8 mouse cellular contexts compared by ENCODE assay signal in genomic region chr19:15925719-15926045, GRCm38 (mm10). TPM values are rescaled to one million over a fixed set of nuclear protein-coding genes. Genes with fewer than 3 reads are reported as not detected.
DNase-seq lines count a peak whose midpoint lies in the region; ATAC-seq and TF ChIP-seq lines count a peak whose summit lies in the region.

No protein-coding gene starts in this region.

- no peak for TF ChIP-seq CTCF in forebrain, postnatal 0 days (IDR thresholded peaks at IDR 0.05; ENCODE audit: low read depth)

- H3K4me1 ChIP-seq in forebrain, postnatal 0 days (ENCODE audit: insufficient read depth): peaks cover 13% of the 10 kb centered on the region

- H3K27ac ChIP-seq in forebrain, postnatal 0 days (ENCODE audit: low read depth, low read length): peak overlapping the region; percentile 62

- H3K4me2 ChIP-seq in forebrain, postnatal 0 days (ENCODE audit: low read depth): peak overlapping the region; percentile 98

- 2% methylated on average over 4 of the region's 4 CpGs for WGBS in forebrain, postnatal 0 days

- H3K27me3 ChIP-seq in forebrain, postnatal 0 days (ENCODE audit: insufficient read depth, low read length): no peaks in the 10 kb centered on the region

- H3K9ac ChIP-seq in forebrain, postnatal 0 days: no peak overlapping the region

- H3K36me3 ChIP-seq in forebrain, postnatal 0 days (ENCODE audit: insufficient read depth): no peaks in the 10 kb centered on the region

- ATAC-seq in forebrain, postnatal 0 days: peak; percentile 5

- DNase-seq in 3T3-L1 (ENCODE audit: low read depth, low spot score): peak; percentile 94
- peak; percentile 60 for DNase-seq in brain, adult 2 months (ENCODE audit: low read depth, low spot score)
- DNase-seq in forebrain, postnatal 0 days: peak; percentile 68
- DNase-seq in heart, postnatal 4 days: peak; percentile 89
- DNase-seq in layer of hippocampus, adult 8-10 months (ENCODE audit: low spot score in 2 of 2): peak; percentile 64 to 73
- DNase-seq in lung, adult 18-20 months: peak; percentile 86
- peak; percentile 79 for DNase-seq in retina, postnatal 1 day
- DNase-seq in spleen, postnatal 4 days (ENCODE audit: low spot score in 2 of 2): no peak

- H3K9me3 ChIP-seq in forebrain, postnatal 0 days (ENCODE audit: low read length): no peaks in the 10 kb centered on the region

- H3K4me3 ChIP-seq in forebrain, postnatal 0 days (ENCODE audit: low read depth, low read length): peak overlapping the region; percentile 61; the same call in 1 of the 2 replicates

RNA-seq across cellular contexts. Expression of gene Psat1, which starts 21.5 kb away (rescaled TPM):
- total RNA-seq in forebrain, postnatal 0 days (2014; rRNA removed): 84.2 and 89.2 TPM in 2 replicates
- polyA plus RNA-seq in forebrain, postnatal 0 days (2015; fragmentation: Nextera tagmentation; extraction: Ambion mirVana): 57.4 and 69.1 TPM in 2 replicates
- 10 to 100 TPM; 33.0 to 35.3 TPM for total RNA-seq in heart, postnatal 4 days (2021)
- total RNA-seq in layer of hippocampus, adult 8-10 months (2022): 100 to 1,000 TPM; 116 to 123 (median 118) TPM

RNA-seq across cellular contexts. Expression of gene Cep78, which starts 59.1 kb away (rescaled TPM):
- 25.3 and 27.0 TPM in 2 replicates for total RNA-seq in forebrain, postnatal 0 days (2014; rRNA removed)
- polyA plus RNA-seq in forebrain, postnatal 0 days (2015; fragmentation: Nextera tagmentation; extraction: Ambion mirVana): 21.6 and 23.4 TPM in 2 replicates
- 1 to 10 TPM; 6.8 to 7.6 TPM for total RNA-seq in heart, postnatal 4 days (2021)
- total RNA-seq in layer of hippocampus, adult 8-10 months (2022): 10 to 100 TPM in 3 of 4 experiments, 1 to 10 TPM in 1; 9.9 to 11.8 (median 11.5) TPM

Comparison
In these comparisons a context has a peak if more than half of its experiments do, and no peak if none do; other contexts are left out.
1. DNase-seq: peak in 3T3-L1 (single experiment), brain, adult 2 months (single experiment), forebrain, postnatal 0 days (single experiment), heart, postnatal 4 days (single experiment), layer of hippocampus, adult 8-10 months (2 of 2), lung, adult 18-20 months (2 of 2) and retina, postnatal 1 day (single experiment); none in spleen, postnatal 4 days (0 of 2).